Comparison of ENCODE assay signal across 20 mouse cellular contexts in the genomic region with DNA sequence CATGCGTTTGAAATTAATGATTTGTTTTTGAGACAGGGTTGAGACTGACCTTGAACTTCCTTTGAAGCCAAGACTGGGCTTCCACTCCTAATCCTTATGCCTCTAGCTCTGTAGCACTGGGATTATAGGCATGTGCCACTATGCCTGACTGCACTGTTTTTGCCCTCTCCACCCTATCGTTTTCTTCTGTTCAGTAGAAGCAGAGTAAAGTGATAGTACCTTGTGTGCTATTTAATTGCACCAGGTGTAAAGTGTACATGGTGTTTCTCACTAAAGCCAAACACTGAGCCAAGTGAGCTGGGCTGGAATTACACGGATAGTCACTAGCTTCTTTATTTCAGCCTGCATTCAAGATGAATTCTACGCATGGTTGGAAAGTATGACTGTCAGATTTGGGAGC. TPM values are rescaled to one million over a fixed set of nuclear protein-coding genes. Genes with fewer than 3 reads are reported as not detected.
DNase-seq lines count a peak whose midpoint lies in the region; ATAC-seq and TF ChIP-seq lines count a peak whose summit lies in the region.
"Had no signal": no experiment of that assay in that cellular context is flagged by ENCODE, and none has a peak within 500 bp of the region (broad histone marks: within the 10 kb centered on the region; RNA-seq: fewer than 3 reads in every experiment).

No protein-coding gene starts in this region.

- TF ChIP-seq EP300 in heart, postnatal 0 days (IDR thresholded peaks at IDR 0.05; ENCODE audit: low read depth) = no peak

- peaks cover 5% of the 10 kb centered on the region; the same call in 1 of the 2 replicates for H3K4me1 ChIP-seq in embryonic facial prominence, embryonic 14.5 days (ENCODE audit: control insufficient read depth, insufficient read depth, low read length)
- no peaks in the 10 kb centered on the region for H3K4me1 ChIP-seq in embryonic facial prominence, embryonic 10.5 days
- H3K4me1 ChIP-seq in heart, embryonic 13.5 days = peaks cover 34% of the 10 kb centered on the region
- H3K4me1 ChIP-seq in heart, postnatal 0 days (ENCODE audit: control insufficient read depth, insufficient read depth) = peaks cover 10% of the 10 kb centered on the region
- H3K4me1 ChIP-seq: hindbrain, embryonic 12.5 days had no signal

- no peak overlapping the region for H3K9ac ChIP-seq in embryonic facial prominence, embryonic 14.5 days (ENCODE audit: low read depth, low read length)
- no peak overlapping the region for H3K9ac ChIP-seq in heart, embryonic 13.5 days
- H3K9ac ChIP-seq in heart, postnatal 0 days (replicated peaks; ENCODE audit: low read depth, low read length) = no peak overlapping the region
- H3K9ac ChIP-seq: forebrain, embryonic 12.5 days; hindbrain, embryonic 12.5 days had no signal

- H3K4me2 ChIP-seq in embryonic facial prominence, embryonic 14.5 days (ENCODE audit: low read depth, low read length) = no peak overlapping the region
- H3K4me2 ChIP-seq in heart, embryonic 13.5 days = no peak overlapping the region
- H3K4me2 ChIP-seq in heart, postnatal 0 days (ENCODE audit: low read depth, low read length) = no peak overlapping the region
- H3K4me2 ChIP-seq: forebrain, embryonic 12.5 days; hindbrain, embryonic 12.5 days had no signal

- WGBS in embryonic facial prominence, embryonic 14.5 days = 72% methylated on average over 4 of the region's 4 CpGs
- 85% methylated on average over 4 of the region's 4 CpGs for WGBS in embryonic facial prominence, embryonic 10.5 days
- 78% methylated on average over 4 of the region's 4 CpGs for WGBS in heart, embryonic 13.5 days
- WGBS in heart, postnatal 0 days = 68% methylated on average over 4 of the region's 4 CpGs

- H3K36me3 ChIP-seq in embryonic facial prominence, embryonic 14.5 days (ENCODE audit: control insufficient read depth, insufficient read depth, low read length) = peaks cover 9% of the 10 kb centered on the region; the same call in 1 of the 2 replicates
- H3K36me3 ChIP-seq in embryonic facial prominence, embryonic 10.5 days (replicated peaks) = peaks cover 3% of the 10 kb centered on the region; the same call in 1 of the 2 replicates
- peaks cover 4% of the 10 kb centered on the region; the same call in 1 of the 2 replicates for H3K36me3 ChIP-seq in heart, embryonic 13.5 days
- no peaks in the 10 kb centered on the region for H3K36me3 ChIP-seq in heart, postnatal 0 days (replicated peaks; ENCODE audit: control insufficient read depth, insufficient read depth, low read length)
- H3K36me3 ChIP-seq: forebrain, embryonic 12.5 days; hindbrain, embryonic 12.5 days had no signal

- ATAC-seq in embryonic facial prominence, embryonic 14.5 days (ENCODE audit: low read depth) = peak; percentile 44; the same call in 1 of the 2 replicates
- ATAC-seq in heart, embryonic 13.5 days (ENCODE audit: extremely low read depth, insufficient number of reproducible peaks, low FRiP score, low TSS enrichment) = no peak
- ATAC-seq in heart, postnatal 0 days (ENCODE audit: insufficient read depth, low read depth) = no peak
- ATAC-seq: forebrain, embryonic 16.5 days; hindbrain, embryonic 16.5 days; intestine, postnatal 0 days had no signal

- no peaks in the 10 kb centered on the region for H3K27me3 ChIP-seq in embryonic facial prominence, embryonic 14.5 days (replicated peaks; ENCODE audit: control insufficient read depth, insufficient read depth, low read length)
- no peaks in the 10 kb centered on the region for H3K27me3 ChIP-seq in embryonic facial prominence, embryonic 10.5 days (replicated peaks; ENCODE audit: low read depth, poor library complexity, severe bottlenecking)
- H3K27me3 ChIP-seq in heart, embryonic 13.5 days (replicated peaks) = no peaks in the 10 kb centered on the region
- no peaks in the 10 kb centered on the region for H3K27me3 ChIP-seq in heart, postnatal 0 days (ENCODE audit: control insufficient read depth, insufficient read depth, low read length)
- H3K27me3 ChIP-seq: forebrain, embryonic 12.5 days; hindbrain, embryonic 12.5 days had no signal

- no peak overlapping the region for H3K27ac ChIP-seq in embryonic facial prominence, embryonic 14.5 days (replicated peaks; ENCODE audit: low read depth, low read length)
- no peak overlapping the region for H3K27ac ChIP-seq in embryonic facial prominence, embryonic 10.5 days (replicated peaks)
- peak overlapping the region; percentile 40; the same call in 1 of the 2 replicates for H3K27ac ChIP-seq in heart, embryonic 13.5 days (replicated peaks)
- H3K27ac ChIP-seq in heart, postnatal 0 days (ENCODE audit: low read depth) = peak overlapping the region; percentile 69
- H3K27ac ChIP-seq: forebrain, embryonic 12.5 days; hindbrain, embryonic 12.5 days had no signal

- no peak for DNase-seq in embryonic facial prominence, embryonic 14.5 days (ENCODE audit: low spot score)
- DNase-seq in embryonic facial prominence, embryonic 10.5 days (ENCODE audit: low spot score) = no peak
- DNase-seq in heart, postnatal 14 days = no peak
- no peak for DNase-seq in heart, postnatal 0 days (ENCODE audit: low spot score)
- DNase-seq in heart, adult 8-10 months (ENCODE audit: low spot score) = no peak
- DNase-seq in kidney, postnatal 14 days = peak; percentile 10
- DNase-seq in kidney, adult 11 months = no peak
- DNase-seq: adrenal gland, adult 8-10 months; B cell, adult 2 months; cerebellum, adult 2 months; cerebellum, postnatal 10 days; gastrocnemius, postnatal 14 days; heart, postnatal 36 days had no signal

- no peaks in the 10 kb centered on the region for H3K9me3 ChIP-seq in embryonic facial prominence, embryonic 14.5 days (ENCODE audit: control insufficient read depth, low read length)
- H3K9me3 ChIP-seq in embryonic facial prominence, embryonic 10.5 days = no peaks in the 10 kb centered on the region
- no peaks in the 10 kb centered on the region for H3K9me3 ChIP-seq in heart, embryonic 13.5 days
- no peaks in the 10 kb centered on the region for H3K9me3 ChIP-seq in heart, postnatal 0 days (replicated peaks; ENCODE audit: control insufficient read depth, low read length)
- H3K9me3 ChIP-seq: forebrain, embryonic 12.5 days; G1E; hindbrain, embryonic 12.5 days had no signal

- intact Hi-C loops in heart, postnatal 14 days (cut with DNase I) = no loop called here

- no peak for TF ChIP-seq CTCF in heart, postnatal 0 days (IDR thresholded peaks at IDR 0.05; ENCODE audit: low read depth)

- no peak overlapping the region for H3K4me3 ChIP-seq in embryonic facial prominence, embryonic 14.5 days (ENCODE audit: low read depth, low read length)
- no peak overlapping the region for H3K4me3 ChIP-seq in embryonic facial prominence, embryonic 10.5 days
- no peak overlapping the region for H3K4me3 ChIP-seq in heart, embryonic 13.5 days
- no peak overlapping the region for H3K4me3 ChIP-seq in heart, postnatal 0 days (ENCODE audit: low read depth, low read length)
- H3K4me3 ChIP-seq: forebrain, embryonic 12.5 days; hindbrain, embryonic 12.5 days had no signal

RNA-seq across cellular contexts. Expression of gene Fchsd2, which starts 35.9 kb away (rescaled TPM):
- 20.7 and 23.9 TPM in 2 replicates for polyA plus RNA-seq in embryonic facial prominence, embryonic 14.5 days (2014; fragmentation: Nextera tagmentation; extraction: Ambion mirVana)
- polyA plus RNA-seq in embryonic facial prominence, embryonic 10.5 days (2016; fragmentation: Nextera tagmentation; extraction: Ambion mirVana) = 18.7 and 20.9 TPM in 2 replicates
- polyA plus RNA-seq in heart, embryonic 13.5 days (2015; fragmentation: Nextera tagmentation; extraction: Ambion mirVana) = 12.9 and 13.5 TPM in 2 replicates
- total RNA-seq in heart, postnatal 14 days (2021) = 10 to 100 TPM; 28.9 to 31.3 TPM
- total RNA-seq in heart, postnatal 0 days (2014; rRNA removed; ENCODE audit: low replicate concordance) = 15.6 and 19.3 TPM in 2 replicates
- 8.7 and 9.7 TPM in 2 replicates for polyA plus RNA-seq in heart, postnatal 0 days (2015; fragmentation: Nextera tagmentation; extraction: Ambion mirVana)
- total RNA-seq in heart, adult 8-10 months (2022) = 10 to 100 TPM; 17.2 to 23.8 (median 19.1) TPM

Comparison
In these comparisons a context has a peak if more than half of its experiments do, and no peak if none do; other contexts are left out.
1. H3K27ac ChIP-seq: peak in heart, embryonic 13.5 days (single experiment) and heart, postnatal 0 days (single experiment); none in embryonic facial prominence, embryonic 14.5 days (single experiment) and embryonic facial prominence, embryonic 10.5 days (single experiment).